Mouse (Mus musculus) liver, embryonic 11.5 days (tissue): ENCODE data around the gene Il11ra1. TPM values are rescaled to one million over a fixed set of nuclear protein-coding genes. Genes with fewer than 3 reads are reported as not detected.
A peak's percentile ranks its signal among the peaks of the same experiment; 100 is the strongest.
"Not testable (repeated sequence)": the region's sequence is repeated elsewhere in the genome, so short reads cannot be mapped to it uniquely, and the experiment has no call there.

ENCODE experiments used
- ATAC-seq: fragments of 200-750 bp; cut with Nextera tagmentation; replicated peaks from 2 replicates; pipeline ENCODE4 v1.8.0; 2017; ENCODE audit warnings: moderate number of reproducible peaks, mild to moderate bottlenecking, moderate TSS enrichment, moderate library complexity; ENCODE audit not compliant: low FRiP score
- DNase-seq: peaks from one replicate; pipeline ENCODE4 v3.0.0-alpha.2; 2017; ENCODE audit warnings: low spot score
- H3K27ac ChIP-seq: fragments of 300-500 bp; sonication (generic); 2 replicates; pipeline ENCODE4 v1.5.1; 2014; ENCODE audit warnings: mild to moderate bottlenecking, low read depth, low read length, control low read depth
- H3K27me3 ChIP-seq: fragments of 300-500 bp; sonication (generic); replicated peaks from 2 replicates; pipeline ENCODE4 v1.6.1; 2014; ENCODE audit warnings: low read length, mixed read lengths; ENCODE audit not compliant: control insufficient read depth, insufficient read depth
- H3K36me3 ChIP-seq: fragments of 300-500 bp; sonication (generic); 2 replicates; pipeline ENCODE4 v1.6.1; 2014; ENCODE audit warnings: mild to moderate bottlenecking, low read length, moderate library complexity, mixed read lengths; ENCODE audit not compliant: control insufficient read depth, insufficient read depth
- H3K4me1 ChIP-seq: fragments of 300-500 bp; sonication (generic); replicated peaks from 2 replicates; pipeline ENCODE4 v1.6.1; 2014; ENCODE audit warnings: low read length, mixed read lengths; ENCODE audit not compliant: control insufficient read depth, insufficient read depth
- H3K4me2 ChIP-seq: fragments of 300-500 bp; sonication (generic); 2 replicates; pipeline ENCODE4 v1.6.1; 2014; ENCODE audit warnings: mild to moderate bottlenecking, control low read depth, moderate library complexity
- H3K4me3 ChIP-seq: fragments of 300-500 bp; sonication (generic); 2 replicates; pipeline ENCODE4 v1.5.1; 2014; ENCODE audit warnings: low read depth, low read length, control low read depth
- H3K9ac ChIP-seq: fragments of 300-500 bp; sonication (generic); 2 replicates; pipeline ENCODE4 v1.6.1; 2014; ENCODE audit warnings: low read depth, low read length, control low read depth
- H3K9me3 ChIP-seq: fragments of 300-500 bp; sonication (generic); 2 replicates; pipeline ENCODE4 v1.6.1; 2016; ENCODE audit warnings: low read length, inconsistent platforms, mixed read lengths; ENCODE audit not compliant: control insufficient read depth
- WGBS: fragments of 180-500 bp; shearing (Covaris S2); extraction: QIAGEN DNeasy Blood & Tissue Kit; methylation state at CpG from one replicate; pipeline ENCODE4 v1.1.7; 2014; 5-methylcytosine and 5-hydroxymethylcytosine counted together
- polyA plus RNA-seq: library from polyadenylated mRNA; unstranded; fragments of >200 nt; fragmentation: Nextera tagmentation; extraction: Ambion mirVana; gene quantifications from 2 replicates; pipeline ENCODE4 v1.2.1, GENCODE M21; 2014

Gene Il11ra1
- polyA plus RNA-seq, 1 experiment from 2014 or later = 72.9 TPM

DNA sequence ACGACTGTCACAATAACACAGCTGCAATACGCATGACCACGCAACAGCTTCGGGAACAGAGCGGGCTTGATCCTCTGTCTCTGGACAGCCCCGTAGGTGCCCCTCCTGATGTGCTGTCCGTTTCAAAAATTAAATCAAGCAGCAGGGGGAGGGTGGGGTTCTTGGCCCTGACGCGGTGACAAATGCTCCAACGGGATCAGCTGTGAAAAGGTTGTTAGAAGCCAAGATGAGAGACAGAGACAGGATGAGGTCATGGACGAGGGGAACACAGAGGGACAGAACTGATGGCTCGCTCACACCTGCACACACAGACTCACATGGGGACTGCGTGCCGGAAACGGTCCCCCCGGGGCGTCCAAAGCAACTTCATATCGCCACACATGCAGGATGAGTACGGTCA, 26.6 kb upstream of the Il11ra1 start:
- peaks cover 17% of the 10 kb centered on the region for H3K4me1 ChIP-seq
- no peak for ATAC-seq
- H3K4me2 ChIP-seq = no peak overlapping the region
- H3K27me3 ChIP-seq = peaks cover 39% of the 10 kb centered on the region
- WGBS = 65% methylated on average over 19 of the region's 19 CpGs
- no peaks in the 10 kb centered on the region for H3K9me3 ChIP-seq
- no peak for DNase-seq
- H3K36me3 ChIP-seq = no peaks in the 10 kb centered on the region
- H3K9ac ChIP-seq = no peak overlapping the region
- H3K27ac ChIP-seq = no peak overlapping the region
- H3K4me3 ChIP-seq = no peak overlapping the region

GRCm38 (mm10) chr4:41676248-41677005, 23.4 kb upstream of the Il11ra1 start:
- Histone ChIP-seq H3K9me3 (no peaks in the 10 kb centered on the region), H3K4me1 (peaks cover 26% of the 10 kb centered on the region), H3K27me3 (peaks cover 37% of the 10 kb centered on the region), H3K36me3 (no peaks in the 10 kb centered on the region), H3K27ac (no peak overlapping the region; the same call in 1 of the 2 replicates), H3K4me2 (no peak overlapping the region), H3K4me3 (no peak overlapping the region), H3K9ac (no peak overlapping the region)
- WGBS = 39% methylated on average over 17 of the region's 17 CpGs
- DNase-seq (no peak), ATAC-seq (no peak)

- H3K4me3 ChIP-seq = no peak overlapping the region
- no peak for ATAC-seq
- H3K27me3 ChIP-seq = peaks cover 40% of the 10 kb centered on the region
- WGBS = 51% methylated on average over 13 of the region's 13 CpGs
- no peaks in the 10 kb centered on the region for H3K9me3 ChIP-seq
- H3K4me1 ChIP-seq = peaks cover 21% of the 10 kb centered on the region
- H3K36me3 ChIP-seq = no peaks in the 10 kb centered on the region
- no peak overlapping the region for H3K27ac ChIP-seq
- no peak overlapping the region for H3K9ac ChIP-seq
- no peak for DNase-seq
- no peak overlapping the region for H3K4me2 ChIP-seq
Observed at GRCm38 (mm10) chr4:41677006-41677629, 22.7 kb upstream of the Il11ra1 start.

- Histone ChIP-seq H3K4me2 (no peak overlapping the region), H3K9ac (no peak overlapping the region), H3K27me3 (peaks cover 38% of the 10 kb centered on the region), H3K4me1 (peaks cover 16% of the 10 kb centered on the region), H3K4me3 (no peak overlapping the region), H3K36me3 (no peaks in the 10 kb centered on the region), H3K9me3 (no peaks in the 10 kb centered on the region), H3K27ac (no peak overlapping the region)
- WGBS = 61% methylated on average over 6 of the region's 6 CpGs
- DNase-seq (no peak), ATAC-seq (no peak)
Observed at GRCm38 (mm10) chr4:41678863-41679262, 20.9 kb upstream of the Il11ra1 start.

GRCm38 (mm10) chr4:41679291-41679690, 20.5 kb upstream of the Il11ra1 start:
- peaks cover 37% of the 10 kb centered on the region for H3K27me3 ChIP-seq
- H3K9ac ChIP-seq = no peak overlapping the region
- H3K4me2 ChIP-seq = no peak overlapping the region
- peak overlapping the region; percentile 34; the same call in 1 of the 2 replicates for H3K27ac ChIP-seq
- 57% methylated on average over 2 of the region's 2 CpGs for WGBS
- no peaks in the 10 kb centered on the region for H3K36me3 ChIP-seq
- no peaks in the 10 kb centered on the region for H3K9me3 ChIP-seq
- no peak overlapping the region for H3K4me3 ChIP-seq
- peaks cover 16% of the 10 kb centered on the region for H3K4me1 ChIP-seq
- DNase-seq (no peak), ATAC-seq (no peak)

DNA sequence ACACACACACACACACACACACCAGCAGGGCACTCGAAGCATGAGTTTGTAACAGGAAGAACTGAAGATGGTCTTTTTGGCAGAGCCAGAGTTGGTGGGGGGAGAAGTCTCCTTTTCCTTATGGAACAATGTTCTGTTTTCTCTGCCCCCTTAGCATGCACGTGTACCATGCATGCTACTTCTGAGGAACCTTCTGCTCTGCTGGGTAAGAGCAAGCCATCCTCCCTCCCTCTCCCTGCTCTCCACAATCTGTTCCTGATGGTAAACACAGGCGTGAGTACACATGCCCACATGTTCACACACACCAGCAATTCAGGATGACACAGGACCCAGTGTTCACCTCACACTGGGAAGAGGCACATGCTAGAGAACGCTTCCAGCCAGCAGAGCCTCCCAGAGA, 18.6 kb upstream of the Il11ra1 start:
- Histone ChIP-seq H3K4me3 (no peak overlapping the region), H3K36me3 (no peaks in the 10 kb centered on the region), H3K9ac (no peak overlapping the region), H3K27me3 (peaks cover 31% of the 10 kb centered on the region), H3K9me3 (no peaks in the 10 kb centered on the region), H3K4me2 (no peak overlapping the region), H3K27ac (no peak overlapping the region), H3K4me1 (peaks cover 13% of the 10 kb centered on the region)
- ATAC-seq (no peak), DNase-seq (no peak)
- 65% methylated on average over 4 of the region's 4 CpGs for WGBS

- Histone ChIP-seq H3K4me1 (peaks cover 9% of the 10 kb centered on the region), H3K9me3 (no peaks in the 10 kb centered on the region), H3K27me3 (peaks cover 26% of the 10 kb centered on the region), H3K4me3 (no peak overlapping the region), H3K9ac (no peak overlapping the region), H3K27ac (no peak overlapping the region), H3K4me2 (no peak overlapping the region), H3K36me3 (no peaks in the 10 kb centered on the region)
- DNase-seq (no peak), ATAC-seq (no peak)
- WGBS = 67% methylated on average over 10 of the region's 10 CpGs
Observed at GRCm38 (mm10) chr4:41681947-41682346, 17.8 kb upstream of the Il11ra1 start.

DNA sequence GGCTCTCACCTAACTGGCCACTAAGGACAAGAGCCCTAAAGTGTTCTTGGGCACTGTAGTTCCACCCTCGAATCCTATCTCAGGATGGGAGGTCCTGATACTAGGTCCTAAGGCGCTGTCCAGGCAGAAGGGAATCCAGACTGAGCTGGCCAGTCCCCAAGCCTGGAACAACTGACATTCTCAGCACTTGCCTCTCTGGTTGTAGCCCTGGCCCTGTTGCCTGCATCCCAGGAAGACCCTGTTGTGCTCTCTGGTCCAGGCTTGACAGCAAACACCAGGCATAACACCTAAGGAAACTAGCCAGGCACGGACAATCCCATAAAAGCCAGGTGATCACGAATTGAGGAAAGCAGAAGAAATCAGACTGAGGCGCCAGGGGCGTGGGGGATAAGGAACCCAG, 17.0 kb upstream of the Il11ra1 start:
- Histone ChIP-seq H3K9ac (no peak overlapping the region), H3K4me2 (no peak overlapping the region), H3K9me3 (no peaks in the 10 kb centered on the region), H3K27me3 (peaks cover 25% of the 10 kb centered on the region), H3K36me3 (no peaks in the 10 kb centered on the region), H3K27ac (peak overlapping the region; percentile 26), H3K4me3 (no peak overlapping the region), H3K4me1 (peaks cover 9% of the 10 kb centered on the region)
- DNase-seq (no peak), ATAC-seq (no peak)
- 16% methylated on average over 6 of the region's 6 CpGs for WGBS

- H3K4me2 ChIP-seq = not testable (repeated sequence)
- WGBS = 0% methylated on average over 5 of the region's 27 CpGs
Observed at GRCm38 (mm10) chr4:41683303-41683702, 16.5 kb upstream of the Il11ra1 start.

More at GRCm38 (mm10) chr4:41683303-41683702, 16.5 kb upstream of the Il11ra1 start:
- H3K4me3 ChIP-seq, H3K4me1 ChIP-seq, H3K36me3 ChIP-seq, DNase-seq, H3K9me3 ChIP-seq, H3K27ac ChIP-seq, H3K9ac ChIP-seq: not testable (repeated sequence)
- H3K27me3 ChIP-seq = peaks cover 25% of the 10 kb centered on the region
- ATAC-seq = 0 out of 2 replicates have a peak, but pooled peaks have one; percentile 29
